Mouse (Mus musculus) ES-Bruce4 (cell line): Measurements from ENCODE around the gene Slc8a2.

Experiments used
- CTCF ChIP-seq: IDR thresholded peaks from one replicate; pipeline ENCODE4 v1.8.1; 2011; ENCODE audit warnings: low read depth, low read length
- POLR2A ChIP-seq: IDR thresholded peaks from one replicate; pipeline ENCODE4 v1.8.1; 2011; ENCODE audit warnings: low read length; ENCODE audit not compliant: insufficient read depth

DNA sequence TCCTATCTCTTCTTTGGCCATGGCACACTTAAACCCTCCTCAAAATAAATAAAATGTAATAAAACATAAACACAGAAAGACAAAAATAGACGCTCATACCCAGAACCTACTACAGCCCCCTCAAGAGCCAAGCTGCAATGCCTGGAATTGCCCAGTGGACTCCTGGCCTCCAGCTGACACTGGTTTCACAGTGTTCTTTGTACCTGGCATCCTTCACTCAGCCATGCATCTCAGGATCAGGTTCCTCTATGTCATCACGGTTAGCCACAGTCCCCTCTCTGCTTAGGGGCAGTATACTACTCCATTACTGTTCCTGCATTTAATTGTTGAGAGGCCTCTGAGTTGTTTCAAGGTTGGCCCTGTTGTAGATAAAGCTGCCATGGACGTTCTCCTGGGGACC is 3.3 kb downstream of the Slc8a2 start:
- TF ChIP-seq POLR2A (no peak), CTCF (no peak)
